Mouse (Mus musculus): ENCODE results near the gene Sh3bp1. TPM values are rescaled to one million over a fixed set of nuclear protein-coding genes. Genes with fewer than 3 reads are reported as not detected.

Sh3bp1 gene
- total RNA-seq (2023): 170 TPM

DNA sequence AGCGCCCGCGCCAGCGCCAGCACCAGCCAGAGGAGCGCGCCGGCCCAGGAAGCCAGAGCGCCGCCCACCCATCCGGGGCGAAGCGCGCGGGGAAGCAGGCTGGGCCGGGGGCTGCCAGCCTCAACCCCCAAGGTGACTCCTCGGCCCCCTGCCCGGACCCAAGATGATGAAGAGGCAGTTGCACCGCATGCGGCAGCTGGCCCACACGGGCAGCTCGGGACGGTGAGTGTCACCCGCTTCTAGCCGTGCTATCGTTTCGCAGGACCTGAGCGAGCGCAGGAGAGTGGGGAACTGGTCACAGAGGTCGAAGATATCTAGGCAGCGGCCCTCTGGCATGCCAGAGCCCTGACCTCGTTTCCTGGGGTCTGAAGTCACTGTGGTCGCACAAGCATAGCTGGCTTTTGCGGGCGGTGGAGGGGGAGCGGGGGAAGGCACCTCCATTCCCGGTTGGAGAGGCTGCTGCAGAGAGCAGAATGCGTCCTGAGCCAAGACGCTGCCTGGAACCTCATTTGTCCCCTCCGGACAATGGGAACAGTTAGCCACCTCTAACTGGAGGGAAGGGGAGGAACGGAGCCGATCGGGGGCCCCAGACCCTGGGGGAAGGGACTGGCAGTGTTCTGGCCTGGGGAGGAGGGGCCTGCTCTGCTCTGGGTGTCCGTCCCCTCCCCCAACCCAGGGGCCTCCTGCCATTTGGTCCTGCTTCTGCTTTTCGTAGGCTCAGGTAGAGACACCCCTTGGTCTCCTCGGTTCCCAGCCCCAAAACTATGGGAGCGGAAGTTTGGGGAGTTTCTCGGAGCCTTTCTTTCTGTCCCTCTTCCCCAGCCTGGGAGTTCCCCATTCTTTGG is at the start of gene Sh3bp1:
Gene Sh3bp1 (plus strand): TSS at position 29 of the 845 bp plus-strand sequence.

DNA sequence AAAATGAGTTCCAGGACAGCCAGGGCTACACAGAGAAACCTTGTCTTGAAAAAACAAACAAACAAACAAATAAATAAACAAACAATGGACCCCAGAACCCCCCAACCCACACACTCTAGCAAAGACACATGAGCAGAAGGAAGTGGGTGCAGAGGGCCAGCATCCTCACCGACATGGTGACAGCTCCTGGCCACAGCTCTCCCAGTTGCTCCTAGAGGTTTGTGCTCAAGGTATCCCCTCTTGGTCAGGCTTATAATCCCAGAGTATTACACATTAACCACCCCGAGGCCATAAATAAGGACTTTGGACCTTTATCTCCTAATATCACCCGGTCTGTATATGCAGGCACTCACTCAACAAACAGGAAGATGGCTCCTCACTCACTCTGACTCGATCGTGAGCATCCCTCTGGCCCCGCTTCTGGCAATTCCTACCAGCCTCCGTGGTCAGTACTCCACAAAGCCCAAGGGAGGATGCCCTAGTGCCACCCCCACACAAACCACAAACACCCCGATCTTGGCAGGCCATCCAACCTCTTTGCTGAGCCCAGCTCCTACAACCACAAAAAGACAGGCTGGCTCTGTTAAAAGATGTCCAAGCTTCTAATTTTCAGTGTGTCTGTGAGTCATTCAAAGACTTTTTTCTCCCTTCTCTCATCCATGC is 44.1 kb upstream of the Sh3bp1 start, which contains the start of gene Lgals2:
Gene Lgals2 (minus strand): TSS at position 227 of the 663 bp plus-strand sequence.

DNA sequence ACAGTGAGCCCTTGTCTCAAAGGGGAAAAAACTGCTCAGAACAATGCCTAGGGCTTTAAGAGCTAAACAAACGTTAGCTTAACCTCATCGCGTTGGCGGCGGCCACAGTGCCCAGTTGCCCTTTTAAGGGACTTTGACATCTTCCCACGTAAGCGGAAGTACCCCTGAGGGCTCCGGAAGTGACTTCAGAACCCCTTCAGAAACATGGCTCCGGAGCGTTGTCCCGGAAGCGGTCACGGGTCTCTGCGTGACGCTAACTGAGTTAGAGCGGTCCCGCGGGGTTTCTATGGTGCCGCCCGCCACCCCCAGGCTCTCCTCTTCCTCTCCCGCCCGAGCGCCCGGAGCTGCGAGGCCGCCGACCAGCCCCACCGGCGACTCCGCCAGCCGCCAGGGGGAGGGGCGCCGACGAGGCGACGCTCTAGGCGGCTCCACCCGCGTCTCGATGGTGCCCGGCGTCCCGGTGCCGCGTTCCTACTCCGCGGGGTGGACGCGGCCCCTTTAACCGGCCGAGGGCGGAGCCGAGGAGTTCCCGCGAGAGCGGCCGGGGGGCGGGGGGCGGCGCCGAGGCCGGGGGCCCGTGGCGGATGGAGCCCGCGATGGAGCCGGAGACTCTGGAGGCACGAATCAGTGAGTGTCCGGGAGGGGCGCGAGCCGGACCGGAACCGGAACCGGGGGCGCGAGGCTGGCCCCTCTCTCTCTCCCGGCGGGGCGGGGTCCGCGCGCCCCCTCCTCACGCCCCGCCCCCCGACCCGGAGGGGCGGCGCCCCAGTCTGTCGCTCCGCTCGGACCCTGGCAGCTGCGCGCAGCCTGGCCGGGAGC is 22.4 kb upstream of the Sh3bp1 start, which contains the start of gene Gga1:
Gene Gga1 (plus strand): TSS at position 200 of the 819 bp plus-strand sequence.

DNA sequence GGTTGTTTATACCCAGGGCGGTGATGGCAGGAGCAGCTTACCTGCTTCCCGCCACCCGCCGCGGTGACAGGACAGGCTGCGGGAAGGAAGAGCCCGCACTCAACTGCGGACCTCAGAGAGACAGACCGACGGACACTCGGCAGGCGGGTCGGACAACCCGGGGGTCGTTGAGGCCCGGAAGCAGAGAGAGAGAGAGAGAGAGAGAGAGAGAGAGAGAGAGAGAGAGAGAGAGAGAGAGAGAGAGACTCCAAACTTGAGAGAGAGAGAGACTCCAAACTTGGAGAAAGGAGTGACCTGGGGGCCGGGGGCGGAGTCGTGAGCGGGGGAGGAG is 194 bp upstream of the Sh3bp1 start, which contains the start of gene Gm49510:
Gene Gm49510 (plus strand): TSS at position 259 of the 331 bp plus-strand sequence.

DNA sequence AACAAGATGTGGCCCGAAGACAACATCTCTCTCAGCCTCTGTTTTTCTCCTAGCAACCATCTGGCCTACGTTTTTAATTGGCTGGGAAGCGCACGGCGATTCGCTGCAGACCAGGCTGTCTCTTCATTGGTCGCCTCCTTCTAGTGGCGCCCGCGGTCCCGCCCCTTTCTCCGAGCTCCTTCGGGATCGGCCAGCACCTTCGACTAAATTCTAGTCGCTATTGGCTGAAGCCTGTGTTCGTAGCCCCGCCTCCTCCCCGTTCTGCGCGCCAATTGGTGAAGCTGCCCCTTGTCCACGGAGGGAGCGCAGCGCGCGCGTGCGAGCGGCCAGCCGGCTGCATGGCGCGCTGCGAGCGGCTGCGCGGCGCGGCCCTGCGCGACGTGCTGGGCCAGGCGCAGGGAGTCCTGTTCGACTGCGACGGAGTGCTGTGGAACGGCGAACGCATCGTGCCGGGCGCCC is 14.1 kb downstream of the Sh3bp1 start, which contains the start of gene Pdxp:
Gene Pdxp (plus strand): TSS at position 288 of the 459 bp plus-strand sequence.

DNA sequence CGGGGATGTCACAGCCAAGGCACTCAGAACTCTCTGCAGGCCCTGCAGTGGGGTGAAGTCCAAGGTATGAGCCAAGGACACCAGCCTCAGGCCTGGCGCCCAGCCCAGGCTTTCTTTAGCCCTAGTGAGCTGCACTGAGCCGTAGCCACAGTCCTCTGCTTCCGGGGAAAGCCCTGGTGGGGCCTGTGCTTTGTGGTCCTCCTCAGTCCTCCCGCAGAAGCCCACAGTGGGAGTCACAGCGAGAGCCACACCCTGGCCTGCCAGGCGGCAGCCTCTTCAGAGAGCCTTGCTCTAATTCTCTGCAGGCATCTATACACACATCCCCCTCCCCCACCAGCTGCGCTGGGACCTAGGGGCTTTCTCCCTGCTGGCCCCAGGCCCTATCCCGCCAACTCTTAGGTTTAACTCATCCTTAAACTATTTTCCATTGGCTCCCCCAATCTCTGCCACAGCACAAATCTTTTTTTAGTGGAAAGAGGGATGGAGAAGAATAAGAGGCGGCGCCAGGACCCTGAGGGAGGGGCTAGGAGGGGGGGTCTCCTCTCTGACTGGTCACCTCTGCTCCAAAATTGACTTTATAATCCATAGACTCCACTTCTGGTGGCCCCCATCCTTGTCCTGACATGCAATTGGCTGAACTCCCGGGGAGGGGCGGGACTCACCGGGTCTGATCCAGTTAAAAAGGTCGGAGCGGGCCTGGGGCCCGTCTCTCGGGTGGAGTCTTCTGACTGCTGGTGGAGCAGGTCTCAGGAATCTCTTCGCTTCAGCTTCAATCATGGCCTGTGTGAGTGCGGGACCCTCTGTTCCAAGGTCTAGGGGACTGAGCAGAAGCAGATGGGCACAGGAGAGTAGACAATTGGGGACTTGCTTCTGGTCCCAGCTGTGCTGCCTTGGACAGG is 26.7 kb downstream of the Sh3bp1 start, which contains the start of gene Lgals1:
Gene Lgals1 (plus strand): TSS at position 705 of the 899 bp plus-strand sequence.

DNA sequence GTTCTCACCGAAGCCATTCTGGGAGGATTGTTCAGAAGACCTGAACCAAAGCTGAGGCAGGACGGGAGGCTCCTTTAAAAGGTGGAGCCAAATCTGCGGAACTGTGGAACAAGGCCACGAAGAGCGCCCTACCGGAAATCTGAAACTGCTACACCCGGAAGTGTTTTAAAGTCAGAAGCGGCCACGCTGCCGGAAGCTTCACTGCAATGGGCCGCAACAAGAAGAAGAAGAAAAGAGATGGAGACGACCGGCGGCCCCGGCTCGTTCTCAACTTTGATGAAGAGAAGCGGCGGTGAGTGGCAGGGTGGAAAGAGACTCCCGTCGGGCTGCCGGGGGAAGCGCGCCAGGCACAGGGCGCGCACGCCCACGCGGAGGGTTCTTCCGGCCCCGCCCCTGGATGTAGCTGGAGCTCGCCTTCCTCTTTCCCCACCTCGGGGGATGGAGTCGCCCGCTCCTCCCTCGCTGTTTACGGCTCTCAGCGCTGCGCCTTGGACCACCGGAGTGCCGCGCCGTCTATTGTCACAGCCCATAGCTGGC is 35.3 kb downstream of the Sh3bp1 start, which contains the start of gene Nol12:
Gene Nol12 (plus strand): TSS at position 150 of the 537 bp plus-strand sequence.

DNA sequence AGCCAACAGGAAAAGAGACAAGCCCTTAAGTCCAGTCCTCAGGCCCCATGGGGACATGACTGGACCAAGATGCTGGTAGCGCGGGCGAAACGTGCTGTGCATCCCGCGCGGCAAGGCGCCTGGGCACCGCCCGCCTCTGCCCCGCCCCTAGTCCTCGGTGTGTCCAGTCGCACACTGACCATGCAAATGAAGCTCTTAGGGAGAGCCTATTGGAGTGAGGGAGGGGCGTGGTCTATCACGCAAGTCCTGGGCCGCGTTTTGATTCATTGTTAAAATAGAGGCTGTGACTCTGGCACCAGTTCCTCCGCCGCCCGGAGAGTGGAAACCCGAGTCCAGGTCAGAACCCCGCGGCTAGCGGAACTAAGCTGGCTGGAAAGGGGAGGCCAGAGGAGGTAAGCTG is 48.1 kb downstream of the Sh3bp1 start, which contains the start of gene Triobp:
Gene Triobp (plus strand): TSS at position 68 of the 400 bp plus-strand sequence.

Other genes with a start within 250 kb of the Sh3bp1 start
- gene Elfn2, start 181.0 kb upstream of the Sh3bp1 start, total RNA-seq (2023): 0.79 TPM
- 103 TPM for gene Mfng, start 126.3 kb upstream of the Sh3bp1 start, total RNA-seq (2023)
- 0.41 TPM for gene Card10, start 96.7 kb upstream of the Sh3bp1 start, total RNA-seq (2023)
- gene Cdc42ep1, start 57.1 kb upstream of the Sh3bp1 start, total RNA-seq (2023): not detected
- not detected for gene Lgals2, start 44.2 kb upstream of the Sh3bp1 start, total RNA-seq (2023)
- 73.2 TPM for gene Gga1, start 22.6 kb upstream of the Sh3bp1 start, total RNA-seq (2023)
- 1.5 TPM for gene Gm49510, start 101 bp upstream of the Sh3bp1 start, total RNA-seq (2023)
- gene Pdxp, start 14.2 kb downstream of the Sh3bp1 start, total RNA-seq (2023): 9.1 TPM
- gene Lgals1, start 27.0 kb downstream of the Sh3bp1 start, total RNA-seq (2023): 61.8 TPM
- 44.7 TPM for gene Nol12, start 35.2 kb downstream of the Sh3bp1 start, total RNA-seq (2023)
- 33.9 TPM for gene Triobp, start 48.0 kb downstream of the Sh3bp1 start, total RNA-seq (2023)
- 9.1 TPM for gene H1f0, start 128.7 kb downstream of the Sh3bp1 start, total RNA-seq (2023)
- not detected for gene Galr3, start 142.1 kb downstream of the Sh3bp1 start, total RNA-seq (2023)
- gene Ankrd54, start 163.1 kb downstream of the Sh3bp1 start, total RNA-seq (2023): 29.3 TPM
- 118 TPM for gene Eif3l, start 175.4 kb downstream of the Sh3bp1 start, total RNA-seq (2023)
- gene Micall1, start 209.1 kb downstream of the Sh3bp1 start, total RNA-seq (2023): 64.6 TPM
- gene Polr2f, start 241.2 kb downstream of the Sh3bp1 start, total RNA-seq (2023): 38.1 TPM
- not detected for gene 1700088E04Rik, start 241.5 kb downstream of the Sh3bp1 start, total RNA-seq (2023)